Mouse (Mus musculus) liver, embryonic 16.5 days (tissue): ENCODE measurements around the gene Btn1a1. TPM values are rescaled to one million over a fixed set of nuclear protein-coding genes. Genes with fewer than 3 reads are reported as not detected.

Experiments
- ATAC-seq: fragments of 200-750 bp; cut with Nextera tagmentation; 2 replicates; pipeline ENCODE4 v1.8.0; 2017; ENCODE audit warnings: low read depth, mild to moderate bottlenecking, moderate number of reproducible peaks, moderate library complexity
- H3K27ac ChIP-seq: fragments of 300-500 bp; sonication (generic); 2 replicates; pipeline ENCODE4 v1.5.1; 2014; ENCODE audit warnings: mild to moderate bottlenecking, low read length
- H3K27me3 ChIP-seq: fragments of 300-500 bp; sonication (generic); 2 replicates; pipeline ENCODE4 v1.6.1; 2014; ENCODE audit warnings: low read depth, low read length, mixed read lengths; ENCODE audit not compliant: control insufficient read depth, insufficient read depth
- H3K36me3 ChIP-seq: fragments of 300-500 bp; sonication (generic); 2 replicates; pipeline ENCODE4 v1.6.1; 2014; ENCODE audit warnings: mild to moderate bottlenecking; ENCODE audit not compliant: control insufficient read depth, insufficient read depth
- H3K4me1 ChIP-seq: fragments of 300-500 bp; sonication (generic); 2 replicates; pipeline ENCODE4 v1.6.1; 2014; ENCODE audit warnings: low read depth, low read length, mixed read lengths; ENCODE audit not compliant: control insufficient read depth
- H3K4me2 ChIP-seq: fragments of 300-500 bp; sonication (generic); 2 replicates; pipeline ENCODE4 v1.6.1; 2014; ENCODE audit warnings: low read depth, low read length, mixed read lengths
- H3K4me3 ChIP-seq: fragments of 300-500 bp; sonication (generic); 2 replicates; pipeline ENCODE4 v1.5.1; 2014; ENCODE audit warnings: low read depth, mild to moderate bottlenecking, low read length
- H3K9ac ChIP-seq: fragments of 300-500 bp; sonication (generic); 2 replicates; pipeline ENCODE4 v1.6.1; 2014; ENCODE audit warnings: low read depth, low read length
- H3K9me3 ChIP-seq: fragments of 300-500 bp; sonication (generic); replicated peaks from 2 replicates; pipeline ENCODE4 v1.6.1; 2016; ENCODE audit warnings: low read length; ENCODE audit not compliant: control insufficient read depth
- WGBS: fragments of 180-500 bp; shearing (Covaris S2); extraction: QIAGEN DNeasy Blood & Tissue Kit; methylation state at CpG from one replicate; pipeline ENCODE4 v1.1.7; 2014; ENCODE audit not compliant: insufficient replicate concordance; 5-methylcytosine and 5-hydroxymethylcytosine counted together
- polyA plus RNA-seq: library from polyadenylated mRNA; unstranded; fragments of >200 nt; fragmentation: Nextera tagmentation; extraction: Ambion mirVana; gene quantifications from 2 replicates; pipeline ENCODE4 v1.2.1, GENCODE M21; 2015

The Btn1a1 gene
- 1.9 and 2.0 TPM in 2 replicates for polyA plus RNA-seq

GRCm38 (mm10) chr13:23465600-23466109 lies at the start of gene Btn1a1:
Gene Btn1a1, minus strand, starts transcription at chr13:23465901.
- Histone ChIP-seq H3K9ac (peak within 1 kb of the TSS; percentile 81), H3K4me2 (peak within 1 kb of the TSS; percentile 77), H3K4me1 (peaks cover 23% of the 10 kb centered on the region), H3K27me3 (no peaks in the 10 kb centered on the region), H3K36me3 (no peaks in the 10 kb centered on the region), H3K9me3 (no peaks in the 10 kb centered on the region), H3K4me3 (peak within 1 kb of the TSS; percentile 72), H3K27ac (peak within 1 kb of the TSS; percentile 82)
- WGBS: 0% methylated on average over 7 of the region's 7 CpGs
- ATAC-seq: 0 out of 2 replicates have a peak, but pooled peaks have one; percentile 20

GRCm38 (mm10) chr13:23515281-23515680 lies 49.6 kb upstream of the Btn1a1 start:
- 60% methylated on average over 5 of the region's 5 CpGs for WGBS
- no peak for ATAC-seq
- no peak overlapping the region for H3K4me3 ChIP-seq
- no peaks in the 10 kb centered on the region for H3K36me3 ChIP-seq
- H3K4me2 ChIP-seq: no peak overlapping the region
- H3K9ac ChIP-seq: no peak overlapping the region
- H3K27me3 ChIP-seq: no peaks in the 10 kb centered on the region
- H3K9me3 ChIP-seq: no peaks in the 10 kb centered on the region
- peaks cover 15% of the 10 kb centered on the region for H3K4me1 ChIP-seq
- H3K27ac ChIP-seq: no peak overlapping the region

- Histone ChIP-seq H3K36me3 (no peaks in the 10 kb centered on the region), H3K9ac (no peak overlapping the region), H3K27me3 (no peaks in the 10 kb centered on the region), H3K9me3 (no peaks in the 10 kb centered on the region), H3K4me2 (no peak overlapping the region), H3K27ac (no peak overlapping the region), H3K4me3 (no peak overlapping the region), H3K4me1 (peaks cover 7% of the 10 kb centered on the region)
- ATAC-seq: no peak
- 90% methylated on average over 1 of the region's 1 CpGs for WGBS
Measured at GRCm38 (mm10) chr13:23513517-23513916, 47.8 kb upstream of the Btn1a1 start.

GRCm38 (mm10) chr13:23510127-23510526 lies 44.4 kb upstream of the Btn1a1 start:
- no peak overlapping the region for H3K4me2 ChIP-seq
- no peak for ATAC-seq

GRCm38 (mm10) chr13:23506819-23507515 lies 41.3 kb upstream of the Btn1a1 start:
- 13% methylated on average over 14 of the region's 14 CpGs for WGBS
- peak overlapping the region; percentile 73 for H3K4me2 ChIP-seq
- H3K36me3 ChIP-seq: no peaks in the 10 kb centered on the region
- no peak overlapping the region for H3K9ac ChIP-seq
- H3K4me3 ChIP-seq: peak overlapping the region; percentile 59
- 0 out of 2 replicates have a peak overlapping the region, but pooled peaks have one; percentile 14 for H3K27ac ChIP-seq
- peaks cover 38% of the 10 kb centered on the region for H3K4me1 ChIP-seq
- 0 out of 2 replicates have a peak, but pooled peaks have one; percentile 40 for ATAC-seq
- no peaks in the 10 kb centered on the region for H3K27me3 ChIP-seq
- H3K9me3 ChIP-seq: no peaks in the 10 kb centered on the region

More at GRCm38 (mm10) chr13:23510127-23510526, 44.4 kb upstream of the Btn1a1 start:
- WGBS: 36% methylated on average over 1 of the region's 1 CpGs
- Histone ChIP-seq H3K27me3 (no peaks in the 10 kb centered on the region), H3K9me3 (no peaks in the 10 kb centered on the region), H3K27ac (no peak overlapping the region), H3K4me1 (peaks cover 22% of the 10 kb centered on the region), H3K4me3 (no peak overlapping the region), H3K9ac (no peak overlapping the region), H3K36me3 (no peaks in the 10 kb centered on the region)

- peaks cover 43% of the 10 kb centered on the region for H3K4me1 ChIP-seq
- 1% methylated on average over 13 of the region's 13 CpGs for WGBS
Measured at GRCm38 (mm10) chr13:23506351-23506750, 40.6 kb upstream of the Btn1a1 start.

GRCm38 (mm10) chr13:23505662-23506345 lies 40.1 kb upstream of the Btn1a1 start:
- H3K9ac ChIP-seq: peak overlapping the region; percentile 66
- peak overlapping the region; percentile 43; the same call in 1 of the 2 replicates for H3K27ac ChIP-seq
- H3K36me3 ChIP-seq: no peaks in the 10 kb centered on the region
- no peaks in the 10 kb centered on the region for H3K27me3 ChIP-seq
- peak; percentile 45 for ATAC-seq
- H3K4me3 ChIP-seq: peak overlapping the region; percentile 59
- WGBS: 4% methylated on average over 14 of the region's 14 CpGs
- peaks cover 43% of the 10 kb centered on the region for H3K4me1 ChIP-seq
- peak overlapping the region; percentile 73 for H3K4me2 ChIP-seq
- H3K9me3 ChIP-seq: no peaks in the 10 kb centered on the region

More at GRCm38 (mm10) chr13:23506351-23506750, 40.6 kb upstream of the Btn1a1 start:
- no peak overlapping the region for H3K27ac ChIP-seq
- H3K9me3 ChIP-seq: no peaks in the 10 kb centered on the region
- H3K27me3 ChIP-seq: no peaks in the 10 kb centered on the region
- H3K4me2 ChIP-seq: peak overlapping the region; percentile 73
- ATAC-seq: peak; percentile 69
- H3K4me3 ChIP-seq: peak overlapping the region; percentile 59
- H3K36me3 ChIP-seq: no peaks in the 10 kb centered on the region
- peak overlapping the region; percentile 66 for H3K9ac ChIP-seq

GRCm38 (mm10) chr13:23503797-23504196 lies 38.1 kb upstream of the Btn1a1 start:
- H3K9ac ChIP-seq: no peak overlapping the region
- peak overlapping the region; percentile 18; the same call in 1 of the 2 replicates for H3K4me2 ChIP-seq
- H3K9me3 ChIP-seq: no peaks in the 10 kb centered on the region
- no peaks in the 10 kb centered on the region for H3K27me3 ChIP-seq
- no peak for ATAC-seq
- H3K27ac ChIP-seq: no peak overlapping the region
- no peak overlapping the region for H3K4me3 ChIP-seq
- H3K4me1 ChIP-seq: peaks cover 49% of the 10 kb centered on the region
- no peaks in the 10 kb centered on the region for H3K36me3 ChIP-seq
- WGBS: under 1% methylated on average over 9 of the region's 9 CpGs
